Mouse (Mus musculus) G1E (cell line): Measurements from ENCODE around the gene Gba2.

ENCODE experiments used
- CTCF ChIP-seq: IDR thresholded peaks from 2 replicates; pipeline ENCODE4 v1.5.1; 2012; ENCODE audit warnings: low read depth, low read length, inconsistent platforms, mixed read lengths
- GATA1 ChIP-seq: IDR thresholded peaks from 2 replicates; pipeline ENCODE4 v1.6.1; 2012; ENCODE audit warnings: borderline replicate concordance, low read length, inconsistent platforms, mixed read lengths
- GATA2 ChIP-seq: IDR thresholded peaks from 2 replicates; pipeline ENCODE4 v1.6.1; 2012; ENCODE audit warnings: low read depth, low read length, inconsistent platforms, borderline replicate concordance
- POLR2AphosphoS5 ChIP-seq: IDR thresholded peaks from 2 replicates; pipeline ENCODE4 v1.6.1; 2012; ENCODE audit warnings: low read depth, low read length, inconsistent platforms; ENCODE audit not compliant: insufficient replicate concordance
- TAL1 ChIP-seq: conservative IDR thresholded peaks from 2 replicates; pipeline ENCODE4 v1.6.1; 2012; ENCODE audit warnings: low read depth, low read length, inconsistent platforms, mixed read lengths

- no peak for TF ChIP-seq POLR2AphosphoS5
- TF ChIP-seq CTCF: peak; percentile 47; the same call in 1 of the 2 replicates
- TF ChIP-seq GATA1: no peak
- TF ChIP-seq TAL1: no peak
- TF ChIP-seq GATA2: no peak
Observed at GRCm38 (mm10) chr4:43527880-43528279, 50.8 kb downstream of the Gba2 start.
